ENCODE assay signal across 8 mouse cellular contexts in the genomic region with DNA sequence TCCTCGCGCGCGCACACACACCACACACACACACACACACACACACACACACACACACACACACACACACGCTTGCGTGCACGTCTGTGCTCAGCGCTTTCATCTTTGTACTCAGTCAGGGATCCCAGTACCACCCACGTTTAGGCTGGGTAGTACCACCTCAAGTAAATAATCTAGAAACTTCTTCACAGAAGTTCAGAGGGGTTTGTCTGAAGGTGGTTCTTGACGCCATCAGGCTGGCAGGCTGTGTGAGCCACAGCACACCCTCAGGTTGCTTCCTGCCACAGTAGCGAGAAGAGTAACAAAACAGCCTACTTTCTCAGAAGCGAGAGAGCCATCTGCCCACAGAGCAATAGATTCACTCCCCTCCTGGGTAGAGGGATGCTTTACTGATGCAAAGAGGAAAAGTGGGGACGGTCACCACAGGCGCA.
DNase-seq lines count a peak whose midpoint lies in the region; ATAC-seq and TF ChIP-seq lines count a peak whose summit lies in the region.

No protein-coding gene starts in this region.

- no peaks in the 10 kb centered on the region for H3K27me3 ChIP-seq in heart, embryonic 13.5 days (replicated peaks)
- no peaks in the 10 kb centered on the region for H3K27me3 ChIP-seq in hindbrain, embryonic 16.5 days (replicated peaks; ENCODE audit: control insufficient read depth, insufficient read depth, low read length)
- no peaks in the 10 kb centered on the region for H3K27me3 ChIP-seq in midbrain, postnatal 0 days (ENCODE audit: insufficient read depth, low read length)

- H3K4me1 ChIP-seq in heart, embryonic 13.5 days, result peaks cover 30% of the 10 kb centered on the region
- H3K4me1 ChIP-seq in hindbrain, embryonic 16.5 days (ENCODE audit: control insufficient read depth, insufficient read depth, low read depth, low read length), result peaks cover 22% of the 10 kb centered on the region
- peaks cover 8% of the 10 kb centered on the region; the same call in 1 of the 2 replicates for H3K4me1 ChIP-seq in midbrain, postnatal 0 days (ENCODE audit: insufficient read depth, low read length)

- WGBS in heart, embryonic 13.5 days, result 35% methylated on average over 10 of the region's 14 CpGs
- 11% methylated on average over 14 of the region's 14 CpGs for WGBS in hindbrain, embryonic 16.5 days
- 19% methylated on average over 14 of the region's 14 CpGs for WGBS in midbrain, postnatal 0 days

- peak overlapping the region; percentile 65 for H3K4me2 ChIP-seq in heart, embryonic 13.5 days
- peak overlapping the region; percentile 52 for H3K4me2 ChIP-seq in hindbrain, embryonic 16.5 days (ENCODE audit: low read length)
- H3K4me2 ChIP-seq in midbrain, postnatal 0 days (ENCODE audit: low read depth, low read length, poor library complexity, severe bottlenecking), result peak overlapping the region; percentile 32; the same call in 1 of the 2 replicates

- peak overlapping the region; percentile 44 for H3K9ac ChIP-seq in heart, embryonic 13.5 days
- no peak overlapping the region for H3K9ac ChIP-seq in hindbrain, embryonic 16.5 days (ENCODE audit: low read depth, low read length)
- no peak overlapping the region for H3K9ac ChIP-seq in midbrain, postnatal 0 days (replicated peaks; ENCODE audit: low read length, poor library complexity, severe bottlenecking)

- TF ChIP-seq CTCF in midbrain, postnatal 0 days (IDR thresholded peaks at IDR 0.05), result no peak

- no peak for DNase-seq in heart, adult 18-20 months
- DNase-seq in midbrain, postnatal 0 days (ENCODE audit: low spot score), result no peak
- no peak for DNase-seq in embryo, embryonic 10.5 days (ENCODE audit: low spot score)
- DNase-seq in B cell, adult 2 months, result no peak
- DNase-seq in MN1 (ENCODE audit: low spot score), result no peak

- no peak for ATAC-seq in heart, embryonic 13.5 days (ENCODE audit: extremely low read depth, insufficient number of reproducible peaks, low FRiP score, low TSS enrichment)
- peak; percentile 77 for ATAC-seq in activated CD4-positive, CD25-positive, alpha-beta regulatory T cell, adult 4 months
- ATAC-seq in hindbrain, embryonic 16.5 days, result 0 out of 2 replicates have a peak, but pooled peaks have one; percentile 16
- ATAC-seq in midbrain, postnatal 0 days (ENCODE audit: low FRiP score), result no peak

- H3K9me3 ChIP-seq in heart, embryonic 13.5 days, result no peaks in the 10 kb centered on the region
- H3K9me3 ChIP-seq in hindbrain, embryonic 16.5 days (ENCODE audit: control insufficient read depth, low read length), result no peaks in the 10 kb centered on the region
- no peaks in the 10 kb centered on the region for H3K9me3 ChIP-seq in midbrain, postnatal 0 days (ENCODE audit: low read length)

- no peaks in the 10 kb centered on the region for H3K36me3 ChIP-seq in heart, embryonic 13.5 days
- H3K36me3 ChIP-seq in hindbrain, embryonic 16.5 days (ENCODE audit: control insufficient read depth, insufficient read depth, low read length), result no peaks in the 10 kb centered on the region
- no peaks in the 10 kb centered on the region for H3K36me3 ChIP-seq in midbrain, postnatal 0 days (ENCODE audit: insufficient read depth, low read length)

- H3K27ac ChIP-seq in heart, embryonic 13.5 days (replicated peaks), result peak overlapping the region; percentile 87
- H3K27ac ChIP-seq in hindbrain, embryonic 16.5 days (ENCODE audit: low read depth, low read length), result peak overlapping the region; percentile 71
- peak overlapping the region; percentile 18; the same call in 1 of the 2 replicates for H3K27ac ChIP-seq in midbrain, postnatal 0 days (ENCODE audit: low read depth, low read length)

- H3K4me3 ChIP-seq in heart, embryonic 13.5 days, result peak overlapping the region; percentile 38
- H3K4me3 ChIP-seq in hindbrain, embryonic 16.5 days (ENCODE audit: low read length), result no peak overlapping the region; the same call in 1 of the 2 replicates
- H3K4me3 ChIP-seq in midbrain, postnatal 0 days (ENCODE audit: low read depth, low read length), result no peak overlapping the region

Comparison
In these comparisons a context has a peak if more than half of its experiments do, and no peak if none do; other contexts are left out.
1. ATAC-seq: peak in activated CD4-positive, CD25-positive, alpha-beta regulatory T cell, adult 4 months (single experiment) and hindbrain, embryonic 16.5 days (single experiment); none in heart, embryonic 13.5 days (single experiment) and midbrain, postnatal 0 days (single experiment).
2. H3K27ac ChIP-seq: peak in every context shown above with its lines; median percentile 87 in heart, embryonic 13.5 days; 71 in hindbrain, embryonic 16.5 days; 18 in midbrain, postnatal 0 days.
3. Peak in every context shown above with its lines, with median percentiles within 50 percentile points of each other: H3K4me2 ChIP-seq.